Mouse (Mus musculus) limb, embryonic 13.5 days (tissue): ENCODE measurements around the gene Rgp1. TPM values are rescaled to one million over a fixed set of nuclear protein-coding genes. Genes with fewer than 3 reads are reported as not detected.
"Not testable (repeated sequence)": the region's sequence is repeated elsewhere in the genome, so short reads cannot be mapped to it uniquely, and the experiment has no call there.

Experiments used
- ATAC-seq: fragments of 200-750 bp; cut with Nextera tagmentation; 2 replicates; pipeline ENCODE4 v1.8.0; 2017; ENCODE audit warnings: low read depth, moderate number of reproducible peaks, moderate TSS enrichment; ENCODE audit not compliant: low FRiP score
- H3K27ac ChIP-seq: fragments of 300-500 bp; sonication (generic); 2 replicates; pipeline ENCODE4 v1.5.1; 2015; ENCODE audit warnings: inconsistent platforms, mild to moderate bottlenecking, moderate library complexity
- H3K27me3 ChIP-seq: fragments of 300-500 bp; sonication (generic); 2 replicates; pipeline ENCODE4 v1.6.1; 2015; ENCODE audit warnings: mild to moderate bottlenecking, inconsistent platforms
- H3K36me3 ChIP-seq: fragments of 300-500 bp; sonication (generic); 2 replicates; pipeline ENCODE4 v1.6.1; 2015; ENCODE audit warnings: inconsistent platforms, mild to moderate bottlenecking, moderate library complexity
- H3K4me1 ChIP-seq: fragments of 300-500 bp; sonication (generic); 2 replicates; pipeline ENCODE4 v1.6.1; 2015; ENCODE audit warnings: inconsistent platforms
- H3K4me2 ChIP-seq: fragments of 300-500 bp; sonication (generic); replicated peaks from 2 replicates; pipeline ENCODE4 v1.6.1; 2015; ENCODE audit warnings: inconsistent platforms, mild to moderate bottlenecking, moderate library complexity
- H3K4me3 ChIP-seq: fragments of 300-500 bp; sonication (generic); 2 replicates; pipeline ENCODE4 v1.5.1; 2015; ENCODE audit warnings: moderate library complexity, mild to moderate bottlenecking, inconsistent platforms
- H3K9ac ChIP-seq: fragments of 300-500 bp; sonication (generic); 2 replicates; pipeline ENCODE4 v1.6.1; 2015; ENCODE audit warnings: mild to moderate bottlenecking, inconsistent platforms
- H3K9me3 ChIP-seq: fragments of 300-500 bp; sonication (generic); 2 replicates; pipeline ENCODE4 v1.6.1; 2016; ENCODE audit warnings: inconsistent platforms
- WGBS: fragments of 180-500 bp; shearing (Covaris S2); methylation state at CpG from one replicate; pipeline ENCODE4 v1.1.7; 2015; 5-methylcytosine and 5-hydroxymethylcytosine counted together
- polyA plus RNA-seq: library from polyadenylated mRNA; unstranded; fragments of >200 nt; fragmentation: Nextera tagmentation; extraction: Ambion mirVana; gene quantifications from 2 replicates; pipeline ENCODE4 v1.2.1, GENCODE M21; 2015

Gene Rgp1
- polyA plus RNA-seq, 1 experiment from 2014 or later, result 38.5 TPM

DNA sequence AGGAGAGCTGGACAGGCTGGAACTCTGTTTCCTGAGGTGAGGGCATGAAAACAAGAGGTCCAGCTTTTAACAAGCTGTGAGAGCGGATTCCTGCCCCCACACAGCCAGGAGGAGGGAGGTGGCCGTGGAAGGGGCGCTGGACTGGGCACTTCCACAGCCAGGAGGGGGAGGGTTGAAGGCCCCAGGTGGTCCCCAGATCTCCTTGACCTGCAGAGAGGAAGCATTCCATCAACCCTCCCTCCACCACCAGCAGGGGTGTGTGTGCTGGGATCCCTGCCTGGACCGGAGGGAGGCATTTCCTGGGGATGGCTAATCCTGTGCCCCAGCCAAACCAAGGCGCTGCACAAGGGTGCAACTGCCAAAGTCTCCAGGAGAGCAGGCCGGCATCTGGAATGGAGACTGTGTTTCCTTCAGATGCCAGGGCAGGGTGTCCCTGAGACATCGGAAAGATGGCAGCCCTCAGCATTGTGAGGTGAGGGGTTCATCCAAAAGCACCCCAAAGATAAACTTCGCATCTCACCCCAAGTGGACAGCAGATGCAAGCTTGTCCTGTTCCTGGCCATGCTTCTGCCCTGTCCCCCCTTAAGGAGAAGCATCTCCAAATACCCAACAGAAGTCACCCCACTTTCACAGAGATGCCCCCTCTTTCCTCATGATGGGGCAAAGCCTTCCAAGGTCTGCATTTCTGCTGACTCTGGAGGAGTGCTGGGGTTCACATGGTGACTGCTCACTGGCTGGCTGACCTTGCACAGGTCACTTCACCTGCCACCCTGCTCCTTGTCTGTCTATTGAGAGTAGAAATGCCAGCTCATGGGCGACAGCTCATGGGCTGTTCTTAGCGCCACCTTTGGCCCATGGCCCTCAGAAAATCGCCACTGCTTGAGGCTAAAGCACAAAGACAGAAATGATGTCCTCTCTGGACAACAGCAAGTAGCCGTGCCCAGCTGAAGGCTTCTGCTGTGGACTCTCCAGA lies 6.2 kb downstream of the Rgp1 start, which contains the start of gene Msmp:
Gene Msmp, minus strand, starts transcription at position 51 of the 973 bp plus-strand sequence.
- no peak for ATAC-seq

DNA sequence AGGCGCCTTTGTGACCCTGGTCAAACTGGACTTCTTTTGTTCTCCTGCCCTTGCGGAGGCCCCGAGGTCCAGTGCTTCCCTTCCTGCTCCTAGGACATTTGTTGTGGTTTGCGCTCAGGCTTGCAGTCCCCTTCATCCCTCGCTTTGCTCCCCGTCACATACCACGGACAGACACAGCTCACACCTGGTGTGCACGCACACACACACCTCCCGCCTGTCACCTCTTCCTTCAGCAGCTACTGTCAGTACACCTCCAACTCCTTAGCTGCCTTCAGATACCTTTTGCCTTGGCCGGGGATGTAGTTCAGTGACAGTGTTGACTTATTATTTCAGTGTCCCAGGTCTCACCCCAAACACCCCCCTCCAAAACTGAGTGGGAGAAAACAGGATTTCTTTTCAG lies 7.2 kb downstream of the Rgp1 start:
- no peak overlapping the region for H3K27ac ChIP-seq
- no peak for ATAC-seq
- H3K4me1 ChIP-seq, result peaks cover 5% of the 10 kb centered on the region
- H3K9me3 ChIP-seq, result no peaks in the 10 kb centered on the region
- H3K27me3 ChIP-seq, result no peaks in the 10 kb centered on the region
- H3K4me2 ChIP-seq, result no peak overlapping the region
- no peak overlapping the region for H3K4me3 ChIP-seq
- H3K9ac ChIP-seq, result no peak overlapping the region
- peaks cover 46% of the 10 kb centered on the region for H3K36me3 ChIP-seq
- WGBS, result 66% methylated on average over 9 of the region's 10 CpGs

More for the DNA sequence above, 6.2 kb downstream of the Rgp1 start, which contains the start of gene Msmp:
- Histone ChIP-seq H3K27me3 (no peaks in the 10 kb centered on the region), H3K9me3 (no peaks in the 10 kb centered on the region), H3K4me2 (no peak within 1 kb of the TSS), H3K4me1 (peaks cover 13% of the 10 kb centered on the region), H3K36me3 (peaks cover 51% of the 10 kb centered on the region), H3K4me3 (no peak within 1 kb of the TSS), H3K27ac (no peak within 1 kb of the TSS; the same call in 1 of the 2 replicates), H3K9ac (peak within 1 kb of the TSS; percentile 13; the same call in 1 of the 2 replicates)
- WGBS, result 66% methylated on average over 12 of the region's 12 CpGs

DNA sequence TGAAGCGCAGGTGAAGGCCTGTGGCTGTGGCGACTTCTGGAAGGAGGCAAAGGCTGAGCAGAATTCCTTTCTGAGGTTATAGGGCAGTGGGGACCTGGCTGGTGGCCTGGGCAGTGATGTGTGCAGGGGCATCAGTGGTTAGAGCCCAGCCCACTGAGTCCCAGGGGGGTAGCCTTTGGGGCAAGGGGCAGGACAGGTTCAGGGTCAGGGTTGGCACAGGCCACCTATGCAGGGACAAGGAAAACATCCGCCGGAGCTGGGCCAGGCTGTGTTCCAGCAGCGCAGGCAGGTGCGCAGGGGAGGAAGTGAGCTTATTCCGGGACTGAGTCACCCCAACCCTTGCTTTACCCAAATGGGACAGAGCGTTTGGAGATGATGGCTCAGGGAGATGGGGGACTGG lies 7.9 kb downstream of the Rgp1 start:
- no peak overlapping the region for H3K4me3 ChIP-seq
- H3K9me3 ChIP-seq, result no peaks in the 10 kb centered on the region
- H3K4me1 ChIP-seq, result peaks cover 5% of the 10 kb centered on the region
- WGBS, result 68% methylated on average over 8 of the region's 8 CpGs
- no peaks in the 10 kb centered on the region for H3K27me3 ChIP-seq
- peaks cover 38% of the 10 kb centered on the region for H3K36me3 ChIP-seq
- H3K9ac ChIP-seq, result peak overlapping the region; percentile 25; the same call in 1 of the 2 replicates
- no peak overlapping the region for H3K4me2 ChIP-seq
- no peak overlapping the region for H3K27ac ChIP-seq
- ATAC-seq, result no peak; the same call in 1 of the 2 replicates

DNA sequence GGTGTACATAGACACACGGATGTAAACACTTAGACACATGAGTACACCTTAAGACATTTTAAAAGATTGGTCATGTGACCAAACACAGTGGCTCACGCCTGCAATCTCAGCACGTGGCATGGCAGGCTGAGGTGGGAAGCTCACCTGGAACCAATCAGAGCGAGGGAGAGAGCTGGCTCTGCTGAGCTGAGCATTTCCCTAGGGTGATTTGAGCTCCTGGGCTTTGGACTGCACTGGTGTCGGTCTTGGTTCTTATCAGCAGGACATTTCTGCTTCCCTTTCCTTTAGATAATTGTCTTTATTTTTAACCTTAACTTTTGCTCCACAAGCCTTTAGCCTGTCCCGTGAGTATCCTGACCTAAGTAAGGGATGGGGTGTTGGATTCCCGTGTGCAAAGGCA lies 9.2 kb downstream of the Rgp1 start:
- 40% methylated on average over 7 of the region's 7 CpGs for WGBS
- Histone ChIP-seq H3K4me3 (no peak overlapping the region), H3K4me2 (no peak overlapping the region), H3K36me3 (peaks cover 26% of the 10 kb centered on the region), H3K9ac (no peak overlapping the region), H3K9me3 (no peaks in the 10 kb centered on the region), H3K27me3 (no peaks in the 10 kb centered on the region), H3K4me1 (peaks cover 5% of the 10 kb centered on the region), H3K27ac (no peak overlapping the region)
- 0 out of 2 replicates have a peak, but pooled peaks have one; percentile 10 for ATAC-seq

DNA sequence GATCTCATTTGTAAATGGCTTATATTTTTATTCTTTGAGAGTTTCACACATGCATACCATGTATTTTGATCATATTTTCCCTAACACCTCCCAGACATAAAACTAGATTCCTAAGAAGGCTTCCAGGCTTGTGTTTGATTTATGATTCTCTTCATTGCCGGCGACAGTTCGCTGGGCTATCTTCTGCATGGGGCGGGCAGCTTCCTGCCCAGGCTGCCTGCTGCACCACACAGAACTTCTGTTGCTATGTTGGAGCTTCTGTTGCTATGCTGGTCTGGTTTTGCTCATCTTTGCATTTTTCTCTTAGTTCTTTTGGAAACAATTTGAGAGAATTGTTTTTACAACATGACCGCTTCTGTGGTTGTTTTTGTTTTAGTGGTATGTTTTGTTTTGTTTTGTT lies 13.0 kb downstream of the Rgp1 start:
- H3K27me3 ChIP-seq, result no peaks in the 10 kb centered on the region
- H3K36me3 ChIP-seq, result no peaks in the 10 kb centered on the region
- H3K4me1 ChIP-seq, result peaks cover 9% of the 10 kb centered on the region
- H3K9me3 ChIP-seq, result no peaks in the 10 kb centered on the region
- H3K9ac ChIP-seq, result no peak overlapping the region
- no peak overlapping the region for H3K4me2 ChIP-seq
- WGBS, result 73% methylated on average over 5 of the region's 5 CpGs
- no peak overlapping the region for H3K4me3 ChIP-seq
- no peak for ATAC-seq
- no peak overlapping the region for H3K27ac ChIP-seq

DNA sequence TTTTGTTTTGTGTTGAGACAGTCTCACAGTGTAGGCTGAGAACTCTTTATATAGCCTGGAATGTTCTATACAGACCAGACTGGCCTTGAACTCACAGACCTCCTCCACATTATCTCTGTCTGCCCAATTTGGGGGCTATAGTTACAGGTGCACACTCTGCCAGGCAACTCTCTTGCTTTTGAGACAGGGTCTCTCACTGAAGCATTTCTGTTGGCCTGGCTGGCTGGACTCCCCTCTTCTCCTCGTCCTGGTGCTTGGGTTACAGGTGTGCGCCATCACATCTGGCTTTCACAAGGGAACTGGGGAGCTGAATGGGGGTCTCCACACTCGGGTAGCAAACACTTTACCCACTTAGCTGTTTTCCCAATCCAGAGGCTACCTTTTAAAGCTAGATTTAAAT lies 13.4 kb downstream of the Rgp1 start:
- 59% methylated on average over 3 of the region's 3 CpGs for WGBS
- Histone ChIP-seq H3K4me2 (no peak overlapping the region), H3K27me3 (no peaks in the 10 kb centered on the region), H3K36me3 (no peaks in the 10 kb centered on the region), H3K9me3 (no peaks in the 10 kb centered on the region), H3K27ac (no peak overlapping the region), H3K4me3 (no peak overlapping the region), H3K9ac (no peak overlapping the region), H3K4me1 (peaks cover 9% of the 10 kb centered on the region)
- no peak for ATAC-seq

DNA sequence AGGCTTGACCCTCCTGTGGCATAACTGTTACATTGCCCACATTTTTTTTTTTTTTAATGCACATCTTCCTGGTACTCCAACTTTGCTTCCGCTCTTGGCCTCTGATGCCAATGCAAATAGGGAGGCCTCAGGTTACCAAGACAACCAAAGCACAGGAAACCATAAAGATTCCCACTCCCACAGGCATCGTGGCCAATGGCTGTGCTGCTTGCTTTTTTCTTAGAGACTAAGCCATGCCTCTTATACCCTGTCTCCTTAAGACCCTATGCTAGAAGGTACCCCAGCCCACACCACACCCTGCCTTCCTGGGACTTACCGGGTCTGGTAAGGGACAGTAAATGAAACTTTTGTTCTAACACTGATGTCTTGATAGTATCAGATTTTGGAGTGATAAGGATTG lies 14.9 kb downstream of the Rgp1 start:
- Histone ChIP-seq H3K27me3 (no peaks in the 10 kb centered on the region), H3K36me3 (no peaks in the 10 kb centered on the region), H3K27ac (no peak overlapping the region), H3K4me3 (no peak overlapping the region), H3K4me1 (peaks cover 4% of the 10 kb centered on the region; the same call in 1 of the 2 replicates), H3K9ac (no peak overlapping the region), H3K4me2 (no peak overlapping the region), H3K9me3 (no peaks in the 10 kb centered on the region)
- no peak for ATAC-seq
- WGBS, result 53% methylated on average over 3 of the region's 3 CpGs

DNA sequence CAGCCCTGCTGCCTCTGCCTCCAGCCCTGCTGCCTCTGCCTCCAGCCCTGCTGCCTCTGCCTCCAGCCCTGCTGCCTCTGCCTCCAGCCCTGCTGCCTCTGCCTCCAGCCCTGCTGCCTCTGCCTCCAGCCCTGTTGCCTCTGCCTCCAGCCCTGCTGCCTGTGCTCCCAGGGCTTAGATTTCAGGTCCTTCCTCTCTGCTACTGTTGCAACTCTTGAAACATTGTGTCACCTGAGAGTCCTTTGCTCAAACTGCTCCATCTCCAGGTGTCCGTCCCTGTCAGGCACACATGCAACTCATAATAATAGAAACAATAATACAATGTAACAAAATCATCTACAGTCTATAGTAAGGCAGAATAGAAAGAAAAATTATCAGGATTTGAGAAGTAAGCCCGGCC lies 18.1 kb downstream of the Rgp1 start:
- not testable (repeated sequence) for H3K27ac ChIP-seq, H3K36me3 ChIP-seq, H3K27me3 ChIP-seq, H3K9ac ChIP-seq, H3K4me3 ChIP-seq, H3K4me1 ChIP-seq, H3K9me3 ChIP-seq, H3K4me2 ChIP-seq, ATAC-seq
- 72% methylated on average over 2 of the region's 2 CpGs for WGBS

DNA sequence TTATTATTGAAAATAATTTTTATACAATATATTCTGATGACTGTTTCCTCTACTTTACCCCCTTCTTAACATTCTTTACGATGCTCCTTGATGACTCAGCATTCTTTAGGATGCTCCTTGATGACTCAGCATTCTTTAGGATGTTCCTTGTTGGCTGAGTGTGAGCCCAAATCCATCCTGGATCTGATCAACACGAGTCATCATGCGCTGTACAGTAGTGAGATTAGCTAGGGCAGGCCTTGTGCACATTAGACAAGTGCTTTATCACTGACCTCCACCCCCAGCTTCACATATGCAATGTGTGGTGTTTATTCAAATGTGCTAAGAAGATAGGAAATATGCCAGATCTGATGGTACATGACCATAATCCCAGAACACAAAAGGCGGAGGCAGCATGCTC lies 19.7 kb downstream of the Rgp1 start:
- H3K4me2 ChIP-seq, result no peak overlapping the region
- no peak overlapping the region for H3K27ac ChIP-seq
- no peaks in the 10 kb centered on the region for H3K9me3 ChIP-seq
- peaks cover 4% of the 10 kb centered on the region; the same call in 1 of the 2 replicates for H3K4me1 ChIP-seq
- ATAC-seq, result no peak
- no peaks in the 10 kb centered on the region for H3K27me3 ChIP-seq
- no peaks in the 10 kb centered on the region for H3K36me3 ChIP-seq
- no peak overlapping the region for H3K4me3 ChIP-seq
- 83% methylated on average over 4 of the region's 4 CpGs for WGBS
- H3K9ac ChIP-seq, result no peak overlapping the region

DNA sequence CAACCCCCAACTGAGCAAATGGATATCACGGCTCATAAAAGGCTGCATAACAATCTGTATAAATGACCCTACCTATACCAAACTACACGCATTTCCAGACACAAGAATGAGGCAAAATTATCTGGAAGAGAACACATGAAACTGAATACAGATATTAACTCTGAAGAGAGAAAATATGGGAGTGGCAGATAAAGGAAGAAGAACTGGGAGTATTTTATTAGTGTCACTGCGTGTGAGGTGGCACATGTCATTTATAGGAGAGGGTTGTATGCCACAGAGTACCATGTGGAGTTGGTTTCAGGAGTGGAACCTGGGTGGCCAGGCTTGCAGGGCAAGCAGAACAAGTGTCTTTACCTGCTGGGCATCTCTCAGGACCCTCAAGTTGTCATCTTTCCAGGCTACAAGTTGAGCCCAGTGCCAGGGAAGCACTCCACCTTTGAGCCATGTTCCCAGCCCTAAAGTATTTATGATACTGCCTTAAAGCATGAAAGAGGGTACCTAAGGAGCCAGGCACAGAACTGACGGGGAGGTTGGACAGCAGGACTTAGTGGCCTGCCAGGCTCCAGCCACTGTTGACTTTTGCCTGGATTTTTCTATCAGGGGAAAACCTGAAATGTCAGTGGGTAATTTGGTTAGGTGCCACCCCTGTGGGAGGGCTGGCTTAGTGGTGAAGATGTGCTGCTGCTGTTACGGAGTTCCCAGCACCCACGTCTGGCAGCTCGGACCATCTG lies 20.3 kb downstream of the Rgp1 start:
- ATAC-seq, result no peak
- 78% methylated on average over 7 of the region's 7 CpGs for WGBS
- Histone ChIP-seq H3K4me1 (no peaks in the 10 kb centered on the region), H3K9ac (no peak overlapping the region), H3K36me3 (no peaks in the 10 kb centered on the region), H3K4me3 (no peak overlapping the region), H3K9me3 (no peaks in the 10 kb centered on the region), H3K4me2 (no peak overlapping the region), H3K27me3 (no peaks in the 10 kb centered on the region), H3K27ac (no peak overlapping the region)

DNA sequence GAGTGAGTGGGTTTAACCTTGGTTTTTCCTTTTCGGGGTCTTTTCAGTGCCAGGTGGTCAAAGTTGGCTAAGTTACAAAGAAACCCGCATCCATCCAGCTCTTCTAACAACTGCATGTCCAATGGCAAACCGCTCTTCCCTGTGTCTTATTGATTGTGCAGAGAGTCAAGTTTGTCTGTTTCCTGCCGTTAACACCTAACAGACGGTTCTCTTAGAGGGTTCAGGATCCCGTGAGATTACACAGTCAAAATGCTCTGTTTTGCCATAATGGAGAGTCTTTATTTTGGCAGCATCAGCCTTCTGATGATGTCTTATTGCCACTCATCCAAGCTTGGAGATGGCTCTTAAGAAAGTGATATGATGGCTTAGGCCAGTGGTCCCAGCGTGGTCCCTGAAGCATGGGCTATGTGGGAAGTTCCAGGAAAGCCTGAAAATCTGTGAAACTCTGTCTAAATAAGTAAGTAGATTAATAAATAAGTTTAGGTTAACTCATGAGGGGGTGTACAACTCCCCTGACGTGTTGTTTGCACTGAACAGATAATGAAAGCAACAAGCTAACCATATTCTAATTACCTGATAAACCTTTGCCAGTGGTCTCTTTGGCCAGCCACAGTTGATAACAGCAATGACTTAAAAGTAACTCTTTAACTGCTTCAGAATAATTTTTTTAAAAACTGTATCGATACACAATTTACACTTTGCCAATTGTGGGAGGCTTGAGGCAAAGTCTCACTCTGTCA lies 21.9 kb downstream of the Rgp1 start:
- Histone ChIP-seq H3K27ac (no peak overlapping the region), H3K4me3 (no peak overlapping the region), H3K9me3 (no peaks in the 10 kb centered on the region), H3K4me2 (no peak overlapping the region), H3K27me3 (no peaks in the 10 kb centered on the region), H3K36me3 (no peaks in the 10 kb centered on the region), H3K9ac (no peak overlapping the region), H3K4me1 (no peaks in the 10 kb centered on the region)
- WGBS, result 78% methylated on average over 9 of the region's 9 CpGs
- no peak for ATAC-seq

DNA sequence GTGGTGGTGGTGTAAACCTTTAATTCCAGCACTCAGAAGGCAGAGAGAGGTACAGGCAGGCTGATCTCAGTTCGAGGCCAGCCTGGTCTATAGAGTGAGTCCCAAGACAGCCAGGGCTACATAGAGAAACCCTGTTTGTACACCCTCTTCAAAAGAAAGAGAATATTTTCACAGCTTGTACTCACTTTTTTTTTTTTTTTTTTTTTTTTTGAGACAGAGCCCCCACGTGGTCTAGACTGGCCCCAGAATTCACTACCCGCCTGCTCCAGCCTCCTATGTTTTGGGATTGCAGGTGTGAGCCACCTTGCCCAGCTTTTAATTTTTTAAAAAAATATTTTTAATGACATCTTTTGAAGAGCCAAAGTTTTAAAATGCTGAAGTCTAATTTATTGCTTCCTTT lies 25.6 kb downstream of the Rgp1 start:
- no peak for ATAC-seq
- no peaks in the 10 kb centered on the region for H3K27me3 ChIP-seq
- 59% methylated on average over 3 of the region's 3 CpGs for WGBS

More for the DNA sequence above, 25.6 kb downstream of the Rgp1 start:
- H3K4me2 ChIP-seq, result no peak overlapping the region
- no peak overlapping the region for H3K4me3 ChIP-seq
- no peaks in the 10 kb centered on the region for H3K4me1 ChIP-seq
- H3K9ac ChIP-seq, result no peak overlapping the region
- H3K27ac ChIP-seq, result no peak overlapping the region
- no peaks in the 10 kb centered on the region for H3K9me3 ChIP-seq
- H3K36me3 ChIP-seq, result no peaks in the 10 kb centered on the region
